Mouse (Mus musculus) forebrain, embryonic 13.5 days (tissue): Measurements from ENCODE around the gene Jak1. TPM values are rescaled to one million over a fixed set of nuclear protein-coding genes. Genes with fewer than 3 reads are reported as not detected.

Source experiments
- ATAC-seq: fragments of 200-750 bp; cut with Nextera tagmentation; 2 replicates; pipeline ENCODE4 v1.8.0; 2017
- H3K27ac ChIP-seq: fragments of 300-500 bp; sonication (generic); 2 replicates; pipeline ENCODE4 v1.5.1; 2015; ENCODE audit warnings: inconsistent platforms, mild to moderate bottlenecking, moderate library complexity
- H3K27me3 ChIP-seq: fragments of 300-500 bp; sonication (generic); 2 replicates; pipeline ENCODE4 v1.6.1; 2015; ENCODE audit warnings: mild to moderate bottlenecking, inconsistent platforms
- H3K36me3 ChIP-seq: fragments of 300-500 bp; sonication (generic); 2 replicates; pipeline ENCODE4 v1.6.1; 2015; ENCODE audit warnings: mild to moderate bottlenecking, inconsistent platforms; ENCODE audit not compliant: poor library complexity, severe bottlenecking
- H3K4me1 ChIP-seq: fragments of 300-500 bp; sonication (generic); 2 replicates; pipeline ENCODE4 v1.6.1; 2015; ENCODE audit warnings: inconsistent platforms
- H3K4me2 ChIP-seq: fragments of 300-500 bp; sonication (generic); 2 replicates; pipeline ENCODE4 v1.6.1; 2015; ENCODE audit warnings: inconsistent platforms, mild to moderate bottlenecking, moderate library complexity
- H3K4me3 ChIP-seq: fragments of 300-500 bp; sonication (generic); 2 replicates; pipeline ENCODE4 v1.5.1; 2015; ENCODE audit warnings: mild to moderate bottlenecking, inconsistent platforms
- H3K9ac ChIP-seq: fragments of 300-500 bp; sonication (generic); 2 replicates; pipeline ENCODE4 v1.6.1; 2015; ENCODE audit warnings: mild to moderate bottlenecking, inconsistent platforms
- H3K9me3 ChIP-seq: fragments of 300-500 bp; sonication (generic); replicated peaks from 2 replicates; pipeline ENCODE4 v1.6.1; 2016; ENCODE audit warnings: inconsistent platforms
- WGBS: fragments of 180-500 bp; shearing (Covaris S2); methylation state at CpG from one replicate; pipeline ENCODE4 v1.1.7; 2015; 5-methylcytosine and 5-hydroxymethylcytosine counted together
- polyA plus RNA-seq: library from polyadenylated mRNA; unstranded; fragments of >200 nt; fragmentation: Nextera tagmentation; extraction: Ambion mirVana; gene quantifications from 2 replicates; pipeline ENCODE4 v1.2.1, GENCODE M21; 2015

Gene Jak1
- 33.5 and 37.5 TPM in 2 replicates for polyA plus RNA-seq

GRCm38 (mm10) chr4:101264741-101265513, at the start of gene Jak1:
TSS of gene Jak1 (minus strand) at chr4:101265282.
- H3K36me3 ChIP-seq = no peaks in the 10 kb centered on the region
- peak; percentile 99 for ATAC-seq
- WGBS = under 1% methylated on average over 84 of the region's 84 CpGs
- no peaks in the 10 kb centered on the region for H3K9me3 ChIP-seq
- peak within 1 kb of the TSS; percentile 90 for H3K9ac ChIP-seq
- H3K27me3 ChIP-seq = peaks cover 3% of the 10 kb centered on the region; the same call in 1 of the 2 replicates
- H3K4me3 ChIP-seq = peak within 1 kb of the TSS; percentile 90
- peak within 1 kb of the TSS; percentile 73 for H3K4me2 ChIP-seq
- H3K4me1 ChIP-seq = peaks cover 4% of the 10 kb centered on the region; the same call in 1 of the 2 replicates
- H3K27ac ChIP-seq = peak within 1 kb of the TSS; percentile 65

- Histone ChIP-seq H3K9ac (no peak overlapping the region), H3K27ac (no peak overlapping the region), H3K4me3 (no peak overlapping the region), H3K9me3 (no peaks in the 10 kb centered on the region), H3K27me3 (peaks cover 3% of the 10 kb centered on the region; the same call in 1 of the 2 replicates), H3K4me2 (no peak overlapping the region), H3K4me1 (no peaks in the 10 kb centered on the region), H3K36me3 (no peaks in the 10 kb centered on the region)
- 88% methylated on average over 6 of the region's 6 CpGs for WGBS
- no peak for ATAC-seq
Measured at GRCm38 (mm10) chr4:101312055-101312454, 47.0 kb upstream of the Jak1 start.

GRCm38 (mm10) chr4:101308166-101308565, 43.1 kb upstream of the Jak1 start:
- Histone ChIP-seq H3K27me3 (peaks cover 3% of the 10 kb centered on the region; the same call in 1 of the 2 replicates), H3K4me2 (no peak overlapping the region), H3K9me3 (no peaks in the 10 kb centered on the region), H3K4me1 (no peaks in the 10 kb centered on the region), H3K36me3 (no peaks in the 10 kb centered on the region), H3K27ac (no peak overlapping the region), H3K9ac (no peak overlapping the region), H3K4me3 (no peak overlapping the region)
- no peak for ATAC-seq
- WGBS = 91% methylated on average over 4 of the region's 4 CpGs

GRCm38 (mm10) chr4:101307286-101307685, 42.2 kb upstream of the Jak1 start:
- H3K9ac ChIP-seq = no peak overlapping the region
- H3K9me3 ChIP-seq = no peaks in the 10 kb centered on the region
- no peak overlapping the region for H3K27ac ChIP-seq
- H3K4me2 ChIP-seq = no peak overlapping the region
- H3K4me3 ChIP-seq = no peak overlapping the region
- H3K4me1 ChIP-seq = no peaks in the 10 kb centered on the region
- peaks cover 3% of the 10 kb centered on the region; the same call in 1 of the 2 replicates for H3K27me3 ChIP-seq
- 77% methylated on average over 4 of the region's 4 CpGs for WGBS
- ATAC-seq = no peak
- H3K36me3 ChIP-seq = no peaks in the 10 kb centered on the region

GRCm38 (mm10) chr4:101306132-101306915, 41.2 kb upstream of the Jak1 start:
- Histone ChIP-seq H3K36me3 (no peaks in the 10 kb centered on the region), H3K9ac (no peak overlapping the region), H3K4me3 (no peak overlapping the region), H3K4me1 (no peaks in the 10 kb centered on the region; the same call in 1 of the 2 replicates), H3K27me3 (peaks cover 3% of the 10 kb centered on the region; the same call in 1 of the 2 replicates), H3K4me2 (no peak overlapping the region), H3K27ac (no peak overlapping the region), H3K9me3 (no peaks in the 10 kb centered on the region)
- no peak for ATAC-seq
- 41% methylated on average over 8 of the region's 8 CpGs for WGBS

- Histone ChIP-seq H3K4me2 (no peak overlapping the region), H3K27me3 (peaks cover 3% of the 10 kb centered on the region; the same call in 1 of the 2 replicates), H3K9ac (no peak overlapping the region), H3K9me3 (no peaks in the 10 kb centered on the region), H3K4me1 (no peaks in the 10 kb centered on the region; the same call in 1 of the 2 replicates), H3K36me3 (no peaks in the 10 kb centered on the region), H3K27ac (no peak overlapping the region), H3K4me3 (no peak overlapping the region)
- WGBS = 85% methylated on average over 9 of the region's 9 CpGs
- ATAC-seq = no peak
Measured at GRCm38 (mm10) chr4:101305126-101305525, 40.0 kb upstream of the Jak1 start.

- WGBS = 88% methylated on average over 4 of the region's 4 CpGs
- Histone ChIP-seq H3K4me2 (no peak overlapping the region), H3K9me3 (no peaks in the 10 kb centered on the region), H3K4me1 (no peaks in the 10 kb centered on the region; the same call in 1 of the 2 replicates), H3K4me3 (no peak overlapping the region), H3K27ac (no peak overlapping the region), H3K27me3 (peaks cover 3% of the 10 kb centered on the region; the same call in 1 of the 2 replicates), H3K9ac (no peak overlapping the region), H3K36me3 (no peaks in the 10 kb centered on the region)
- no peak for ATAC-seq
Measured at GRCm38 (mm10) chr4:101304114-101304513, 39.0 kb upstream of the Jak1 start.

- Histone ChIP-seq H3K9ac (no peak overlapping the region), H3K27me3 (no peaks in the 10 kb centered on the region), H3K4me1 (no peaks in the 10 kb centered on the region; the same call in 1 of the 2 replicates), H3K4me3 (no peak overlapping the region), H3K27ac (no peak overlapping the region), H3K9me3 (no peaks in the 10 kb centered on the region), H3K36me3 (no peaks in the 10 kb centered on the region), H3K4me2 (no peak overlapping the region)
- 64% methylated on average over 4 of the region's 4 CpGs for WGBS
- ATAC-seq = no peak
Measured at GRCm38 (mm10) chr4:101300392-101300910, 35.4 kb upstream of the Jak1 start.

- Histone ChIP-seq H3K27ac (no peak overlapping the region), H3K4me3 (no peak overlapping the region), H3K27me3 (peaks cover 13% of the 10 kb centered on the region), H3K9me3 (no peaks in the 10 kb centered on the region), H3K36me3 (no peaks in the 10 kb centered on the region), H3K4me2 (no peak overlapping the region), H3K9ac (no peak overlapping the region), H3K4me1 (peaks cover under 1% of the 10 kb centered on the region)
- 79% methylated on average over 12 of the region's 12 CpGs for WGBS
- ATAC-seq = no peak
Measured at GRCm38 (mm10) chr4:101298311-101298990, 33.4 kb upstream of the Jak1 start.

GRCm38 (mm10) chr4:101296836-101297235, 31.8 kb upstream of the Jak1 start:
- no peak overlapping the region for H3K4me2 ChIP-seq
- no peaks in the 10 kb centered on the region for H3K9me3 ChIP-seq
- H3K4me1 ChIP-seq = peaks cover 16% of the 10 kb centered on the region
- no peak overlapping the region for H3K4me3 ChIP-seq
- H3K27ac ChIP-seq = no peak overlapping the region
- no peak overlapping the region for H3K9ac ChIP-seq
- peaks cover 28% of the 10 kb centered on the region for H3K27me3 ChIP-seq
- H3K36me3 ChIP-seq = no peaks in the 10 kb centered on the region
- no peak for ATAC-seq
- 74% methylated on average over 7 of the region's 7 CpGs for WGBS

GRCm38 (mm10) chr4:101295788-101296187, 30.7 kb upstream of the Jak1 start:
- Histone ChIP-seq H3K36me3 (no peaks in the 10 kb centered on the region), H3K4me3 (no peak overlapping the region), H3K4me1 (peaks cover 17% of the 10 kb centered on the region), H3K27ac (no peak overlapping the region), H3K9ac (no peak overlapping the region), H3K4me2 (no peak overlapping the region), H3K9me3 (no peaks in the 10 kb centered on the region), H3K27me3 (peaks cover 36% of the 10 kb centered on the region)
- ATAC-seq = no peak
- 78% methylated on average over 3 of the region's 3 CpGs for WGBS
